Mouse (Mus musculus): ENCODE data around the gene Mrpl54.

- TF ChIP-seq CTCF (IDR thresholded peaks at IDR 0.05; ENCODE audit: borderline replicate concordance, extremely low read depth, insufficient read depth, insufficient read length) = no peak
- no peak for TF ChIP-seq POLR2A (IDR thresholded peaks at IDR 0.05; ENCODE audit: borderline replicate concordance, extremely low read depth, insufficient read depth, insufficient read length, poor library complexity, severe bottlenecking)
Observed at GRCm38 (mm10) chr10:81247804-81248203, 18.9 kb downstream of the Mrpl54 start.
